Mouse (Mus musculus): ENCODE data around the gene Gid8.

The Gid8 gene

GRCm38 (mm10) chr2:180754976-180755688 lies 45.2 kb downstream of the Gid8 start:
- no peak for DNase-seq

- DNase-seq = no peak
Observed at GRCm38 (mm10) chr2:180755896-180756295, 46.0 kb downstream of the Gid8 start.

- no peak for DNase-seq
Observed at GRCm38 (mm10) chr2:180756786-180757185, 46.9 kb downstream of the Gid8 start.

DNA sequence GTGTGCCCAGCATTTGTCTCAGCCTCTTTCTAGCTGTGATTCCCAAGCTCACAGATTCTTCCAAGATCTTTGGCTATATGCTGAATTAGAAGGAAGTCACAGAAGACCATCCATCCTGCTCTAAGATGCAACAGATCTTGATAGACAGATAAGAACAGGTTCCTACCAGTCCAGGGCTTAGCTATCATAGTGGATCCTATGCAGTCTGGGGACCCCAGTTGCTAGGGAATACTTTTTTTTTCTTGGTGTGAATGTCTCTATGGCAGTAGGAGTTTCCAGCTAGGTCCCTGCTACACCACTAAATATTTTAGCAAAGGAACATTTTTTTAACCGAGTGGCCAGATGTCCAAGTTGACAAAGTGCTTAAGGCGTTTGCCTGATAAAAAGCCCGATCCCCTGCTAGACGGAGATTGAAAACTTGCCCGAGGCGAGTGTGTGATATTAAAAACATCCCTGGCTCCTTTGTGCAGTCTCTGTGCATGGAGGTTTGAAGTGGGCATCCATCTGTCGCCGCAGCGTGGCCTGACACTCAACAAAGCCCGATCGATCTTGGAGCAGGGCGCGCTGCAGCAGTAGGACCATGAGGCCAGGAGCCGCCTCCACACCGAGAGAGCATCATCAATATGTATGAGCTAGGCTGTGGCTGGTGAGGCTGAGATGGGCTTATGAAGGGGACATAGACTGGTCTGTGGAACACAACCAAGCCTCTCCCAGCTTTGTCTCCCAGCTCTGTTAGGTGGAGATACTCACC lies 48.8 kb downstream of the Gid8 start:
- no peak for DNase-seq

DNA sequence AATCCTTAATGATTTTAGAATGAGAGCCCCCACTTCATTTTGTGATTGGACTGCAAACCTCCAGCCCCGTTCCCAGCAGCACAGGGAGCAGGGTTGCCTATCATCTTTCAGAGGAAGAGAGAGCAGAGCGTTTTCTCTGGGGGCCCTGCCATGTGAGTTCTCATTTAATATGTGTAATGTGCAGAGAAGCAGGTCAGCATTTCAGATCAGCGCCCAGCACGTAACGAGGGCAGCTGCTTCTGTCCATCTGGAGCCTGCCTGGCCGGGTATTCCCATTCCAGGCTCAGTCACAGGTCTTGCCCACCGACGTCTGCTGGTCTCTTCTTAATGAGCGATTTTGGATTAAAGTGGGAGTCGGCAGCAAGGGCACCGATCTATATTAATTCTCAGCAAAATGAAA lies 55.1 kb downstream of the Gid8 start:
- DNase-seq = no peak

- DNase-seq = no peak
Observed at GRCm38 (mm10) chr2:180765713-180766112, 55.8 kb downstream of the Gid8 start.
